Mouse (Mus musculus): ENCODE data around the gene Atg4c.
A peak's percentile ranks its signal among the peaks of the same experiment; 100 is the strongest.

GRCm38 (mm10) chr4:99235203-99235856, 41.6 kb downstream of the Atg4c start:
- peak; percentile 82 for TF ChIP-seq CTCF (IDR thresholded peaks at IDR 0.05)
- TF ChIP-seq EP300 (IDR thresholded peaks at IDR 0.05; ENCODE audit: insufficient read depth, low read depth, low read length): no peak
- TF ChIP-seq POLR2A (IDR thresholded peaks at IDR 0.05; ENCODE audit: insufficient read depth, low read depth, low read length): no peak
